Mouse (Mus musculus) C2C12 (cell line): ENCODE data around the gene Cass4. TPM values are rescaled to one million over a fixed set of nuclear protein-coding genes. Genes with fewer than 3 reads are reported as not detected.

Source experiments
- H3K27me3 ChIP-seq: one replicate; pipeline ENCODE4 v1.6.1; 2011; ENCODE audit not compliant: control insufficient read depth, insufficient read depth, insufficient read length
- H3K36me3 ChIP-seq: one replicate; pipeline ENCODE4 v1.6.1; 2011; ENCODE audit not compliant: control insufficient read depth, insufficient read depth
- H3K4me3 ChIP-seq: one replicate; pipeline ENCODE4 v1.5.1; 2011; ENCODE audit warnings: mild to moderate bottlenecking, control low read depth; ENCODE audit not compliant: poor library complexity, insufficient read depth, severe bottlenecking
- H3K79me2 ChIP-seq: one replicate; pipeline ENCODE4 v1.6.1; 2011; ENCODE audit not compliant: control insufficient read depth, insufficient read depth
- H3K79me3 ChIP-seq: one replicate; pipeline ENCODE4 v1.6.1; 2011; ENCODE audit warnings: low read depth, control low read depth
- H3ac ChIP-seq: one replicate; pipeline ENCODE3; 2011; ENCODE audit warnings: low read depth; ENCODE audit not compliant: control insufficient read depth, insufficient read length
- CEBPB ChIP-seq: IDR thresholded peaks from one replicate; pipeline ENCODE4 v1.6.1; 2011; ENCODE audit warnings: low read depth, mild to moderate bottlenecking, control low read depth, moderate library complexity
- CTCF ChIP-seq: IDR thresholded peaks from one replicate; pipeline ENCODE4 v1.5.1; 2011; ENCODE audit not compliant: control insufficient read depth, insufficient read depth, insufficient read length
- FOSL1 ChIP-seq: IDR thresholded peaks from one replicate; pipeline ENCODE4 v1.8.0; 2011; ENCODE audit warnings: mild to moderate bottlenecking, low read length; ENCODE audit not compliant: poor library complexity, insufficient read depth, severe bottlenecking
- MAX ChIP-seq: IDR thresholded peaks from one replicate; pipeline ENCODE4 v1.6.1; 2011; ENCODE audit warnings: mild to moderate bottlenecking, control low read depth
- MYOD1 ChIP-seq: IDR thresholded peaks from one replicate; pipeline ENCODE4 v1.6.1; 2011; ENCODE audit warnings: low read depth; ENCODE audit not compliant: control insufficient read depth, insufficient read length
- MYOG ChIP-seq: IDR thresholded peaks from one replicate; pipeline ENCODE4 v1.6.1; 2011; ENCODE audit not compliant: control insufficient read depth, insufficient read length; ENCODE audit errors: extremely low read depth
- USF1 ChIP-seq: IDR thresholded peaks from one replicate; pipeline ENCODE4 v1.6.1; 2011; ENCODE audit warnings: low read depth, mild to moderate bottlenecking, control low read depth, moderate library complexity
- polyA plus RNA-seq: library from polyadenylated mRNA; unstranded; fragments of >200 nt; fragmentation: generic; extraction: Trizol; gene quantifications from one replicate; pipeline ENCODE4 v1.2.1, GENCODE M21; 2012; ENCODE audit warnings: missing spikeins

Cass4 gene
- polyA plus RNA-seq, 1 experiment = 0.02 TPM

DNA sequence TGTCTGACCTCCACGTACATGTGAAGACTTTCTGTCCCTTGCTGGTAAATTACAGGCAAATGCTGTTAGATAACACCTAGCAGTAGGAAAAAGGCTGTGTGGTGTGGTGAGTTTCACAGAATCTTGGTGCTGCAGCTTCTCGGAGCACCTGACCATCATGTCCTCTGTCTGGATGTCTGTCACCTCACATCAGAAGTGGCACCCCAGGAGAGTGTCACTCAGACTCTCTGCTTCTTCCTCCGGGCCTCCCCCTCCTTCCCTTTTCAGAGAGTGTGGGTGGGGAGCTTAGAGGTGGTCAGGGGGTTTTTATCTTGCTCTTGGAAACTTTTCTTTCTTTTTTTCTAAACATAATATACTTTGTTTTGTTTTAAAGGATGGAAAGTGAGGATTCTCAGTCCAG is 11.4 kb downstream of the Cass4 start:
- no peaks in the 10 kb centered on the region for H3K36me3 ChIP-seq
- H3K79me2 ChIP-seq = no peaks in the 10 kb centered on the region
- TF ChIP-seq MYOG (no peak), CTCF (no peak), FOSL1 (no peak), USF1 (no peak), CEBPB (no peak), MAX (no peak), MYOD1 (no peak)
- H3K79me3 ChIP-seq = no peaks in the 10 kb centered on the region
- peaks cover 9% of the 10 kb centered on the region for H3K27me3 ChIP-seq
- no peak overlapping the region for H3ac ChIP-seq
- no peak overlapping the region for H3K4me3 ChIP-seq

DNA sequence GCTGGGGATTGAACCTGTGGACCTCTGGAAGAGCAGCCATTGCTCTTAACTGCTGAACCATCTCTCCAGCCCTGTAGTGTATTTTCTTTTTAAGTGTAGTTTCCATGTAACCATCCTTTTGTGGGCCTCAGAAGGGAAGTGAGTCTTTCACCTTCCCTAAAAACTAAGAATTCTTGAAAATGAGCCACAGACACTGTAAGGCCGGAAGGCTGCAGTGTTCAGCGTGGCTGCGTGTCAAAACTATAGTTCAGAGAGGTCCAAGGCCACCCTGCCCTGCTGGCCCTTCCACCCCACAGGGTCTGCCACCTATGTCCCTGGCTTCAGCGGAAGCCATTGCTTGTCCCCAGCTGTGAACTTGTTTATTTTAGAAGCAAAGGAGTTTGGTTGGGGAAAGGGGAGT is 12.6 kb downstream of the Cass4 start:
- Histone ChIP-seq H3K36me3 (no peaks in the 10 kb centered on the region), H3K27me3 (peaks cover 4% of the 10 kb centered on the region), H3K79me2 (no peaks in the 10 kb centered on the region), H3ac (no peak overlapping the region), H3K79me3 (no peaks in the 10 kb centered on the region), H3K4me3 (no peak overlapping the region)
- no peak for TF ChIP-seq MYOG
- TF ChIP-seq FOSL1 = no peak
- no peak for TF ChIP-seq CTCF
- TF ChIP-seq MYOD1 = no peak
- TF ChIP-seq CEBPB = no peak
- TF ChIP-seq MAX = no peak
- no peak for TF ChIP-seq USF1

DNA sequence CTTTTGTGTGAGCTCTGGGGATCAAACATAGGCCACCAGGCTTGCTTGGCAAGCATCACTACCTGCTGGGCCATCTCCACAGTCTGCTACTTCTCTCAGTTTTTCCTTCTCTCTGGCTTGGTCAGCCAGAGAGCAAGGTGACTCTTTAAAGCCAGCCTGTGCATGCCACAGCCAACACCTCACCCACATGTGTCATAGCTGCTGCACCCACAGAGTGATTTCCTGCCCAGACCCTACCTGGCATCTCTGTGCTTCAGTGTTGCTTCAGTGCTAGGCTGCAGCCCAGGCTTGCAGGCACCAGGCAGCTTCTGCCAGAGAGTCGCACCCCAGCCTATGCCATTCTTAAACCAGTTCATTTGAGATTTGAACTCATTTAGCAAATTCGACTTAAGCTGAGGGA is 13.9 kb downstream of the Cass4 start:
- H3K79me3 ChIP-seq = no peaks in the 10 kb centered on the region
- TF ChIP-seq MYOG (no peak), USF1 (no peak), CEBPB (no peak), MYOD1 (no peak), FOSL1 (no peak), CTCF (no peak), MAX (no peak)
- no peaks in the 10 kb centered on the region for H3K36me3 ChIP-seq
- H3K4me3 ChIP-seq = no peak overlapping the region
- H3ac ChIP-seq = no peak overlapping the region
- no peaks in the 10 kb centered on the region for H3K27me3 ChIP-seq
- no peaks in the 10 kb centered on the region for H3K79me2 ChIP-seq

DNA sequence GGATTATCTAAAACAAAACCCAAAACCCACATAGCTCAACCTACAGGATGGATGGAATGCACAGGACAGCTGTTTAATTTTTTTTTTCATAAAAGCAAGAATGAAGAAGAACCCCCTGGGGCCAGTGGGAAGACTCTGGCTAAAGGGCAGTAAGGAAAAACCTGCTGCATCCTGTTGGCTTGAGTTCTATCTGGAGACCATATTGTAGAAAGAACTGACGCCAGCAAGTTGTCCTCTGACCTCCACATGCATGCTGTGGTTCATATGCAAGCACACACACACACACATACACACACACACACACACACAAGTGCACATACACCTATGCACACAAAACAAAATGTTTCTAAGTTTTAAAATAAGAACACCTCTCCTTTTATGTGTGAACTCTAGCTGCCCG is 17.1 kb downstream of the Cass4 start:
- no peak overlapping the region for H3K4me3 ChIP-seq
- no peaks in the 10 kb centered on the region for H3K27me3 ChIP-seq
- H3K36me3 ChIP-seq = no peaks in the 10 kb centered on the region
- TF ChIP-seq CEBPB (no peak), MYOD1 (no peak), MAX (no peak), MYOG (no peak), USF1 (no peak), FOSL1 (no peak), CTCF (no peak)
- no peak overlapping the region for H3ac ChIP-seq
- H3K79me2 ChIP-seq = no peaks in the 10 kb centered on the region
- no peaks in the 10 kb centered on the region for H3K79me3 ChIP-seq

DNA sequence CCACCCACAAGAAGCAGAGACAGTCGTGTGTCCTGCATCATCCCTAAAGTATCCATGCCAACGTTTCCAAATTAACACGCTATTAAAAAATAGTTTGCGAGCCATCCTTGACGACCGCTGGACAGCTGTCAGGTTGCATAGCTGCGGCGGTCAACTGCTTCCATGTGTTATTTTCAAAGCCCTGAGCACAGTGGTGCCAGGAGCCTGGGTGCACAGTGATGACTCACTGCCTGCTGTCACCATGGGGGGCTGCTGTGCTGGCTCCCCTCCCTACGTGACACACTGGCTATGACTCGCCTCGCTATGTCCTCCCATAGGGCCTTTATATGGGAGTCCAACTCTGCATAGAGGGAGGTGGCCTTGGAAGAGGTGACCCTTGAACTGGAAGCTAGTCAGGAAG is 17.5 kb downstream of the Cass4 start:
- no peaks in the 10 kb centered on the region for H3K79me3 ChIP-seq
- H3ac ChIP-seq = no peak overlapping the region
- no peaks in the 10 kb centered on the region for H3K36me3 ChIP-seq
- H3K79me2 ChIP-seq = no peaks in the 10 kb centered on the region
- no peak for TF ChIP-seq CTCF
- peak; percentile 91 for TF ChIP-seq MYOD1
- peak; percentile 67 for TF ChIP-seq FOSL1
- H3K27me3 ChIP-seq = no peaks in the 10 kb centered on the region
- no peak overlapping the region for H3K4me3 ChIP-seq

DNA sequence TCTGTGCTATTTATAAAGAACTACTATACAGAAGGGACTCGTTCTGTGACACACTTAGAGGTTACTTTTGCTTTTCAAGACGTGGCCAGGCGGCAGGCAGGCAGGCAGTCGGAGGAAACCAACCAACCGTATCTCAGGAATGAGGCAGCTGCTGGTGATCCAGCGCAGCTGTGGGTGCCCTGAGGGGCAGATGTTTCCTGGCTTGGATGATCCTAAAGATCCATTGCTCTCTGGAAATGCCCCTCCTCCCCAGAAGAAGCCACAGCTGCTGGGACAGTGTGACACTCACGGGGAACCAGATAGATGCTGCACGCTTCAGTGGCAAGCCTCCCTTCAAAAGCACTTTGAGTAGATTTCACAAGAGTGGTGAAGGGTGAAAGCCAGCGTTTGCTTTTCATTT is 18.9 kb downstream of the Cass4 start:
- Histone ChIP-seq H3K36me3 (no peaks in the 10 kb centered on the region), H3K4me3 (no peak overlapping the region), H3ac (no peak overlapping the region), H3K79me3 (no peaks in the 10 kb centered on the region), H3K79me2 (no peaks in the 10 kb centered on the region), H3K27me3 (no peaks in the 10 kb centered on the region)
- TF ChIP-seq MYOD1 (peak; percentile 65), MYOG (no peak)
